Comparison of ENCODE assay signal across 8 mouse cellular contexts in genomic region chr8:109706874-109707237, GRCm38 (mm10). TPM values are rescaled to one million over a fixed set of nuclear protein-coding genes. Genes with fewer than 3 reads are reported as not detected.
DNase-seq lines count a peak whose midpoint lies in the region; ATAC-seq and TF ChIP-seq lines count a peak whose summit lies in the region.

No protein-coding gene starts in this region.

- peak; percentile 96 for TF ChIP-seq CTCF in liver, embryonic 14.5 days (IDR thresholded peaks at IDR 0.05; ENCODE audit: low read depth)

- TF ChIP-seq EP300 in liver, embryonic 14.5 days (IDR thresholded peaks at IDR 0.05; ENCODE audit: low read depth): no peak

- WGBS in heart, embryonic 15.5 days: 19% methylated on average over 2 of the region's 2 CpGs
- WGBS in liver, embryonic 14.5 days (ENCODE audit: insufficient replicate concordance): 32% methylated on average over 2 of the region's 2 CpGs
- WGBS in neural tube, embryonic 11.5 days: 24% methylated on average over 2 of the region's 2 CpGs
- 14% methylated on average over 2 of the region's 2 CpGs for WGBS in stomach, embryonic 15.5 days

- no peak overlapping the region for H3K9ac ChIP-seq in heart, embryonic 15.5 days
- H3K9ac ChIP-seq in liver, embryonic 14.5 days (replicated peaks): no peak overlapping the region; the same call in 1 of the 2 replicates
- H3K9ac ChIP-seq in neural tube, embryonic 11.5 days (ENCODE audit: low read length): no peak overlapping the region; the same call in none of the 2 replicates
- no peak overlapping the region for H3K9ac ChIP-seq in stomach, embryonic 15.5 days

- DNase-seq in brain, adult 2 months (ENCODE audit: low read depth, low spot score): peak; percentile 87
- DNase-seq in kidney, postnatal 14 days: peak; percentile 88
- DNase-seq in liver, embryonic 14.5 days (ENCODE audit: low read depth in 3 of 3, low spot score in 3 of 3): peak; percentile 61 to 71 (median 62)
- peak; percentile 70 for DNase-seq in neural tube, embryonic 11.5 days (ENCODE audit: low spot score)

- H3K27me3 ChIP-seq in erythroblast, embryonic 14.5 days (ENCODE audit: control insufficient read depth): peaks cover 29% of the 10 kb centered on the region
- no peaks in the 10 kb centered on the region for H3K27me3 ChIP-seq in heart, embryonic 15.5 days
- peaks cover 2% of the 10 kb centered on the region for H3K27me3 ChIP-seq in liver, embryonic 14.5 days (ENCODE audit: control insufficient read depth, insufficient read depth, low read length)
- peaks cover 8% of the 10 kb centered on the region; the same call in 1 of the 2 replicates for H3K27me3 ChIP-seq in neural tube, embryonic 11.5 days (ENCODE audit: control insufficient read depth, insufficient read depth, low read length)
- no peaks in the 10 kb centered on the region for H3K27me3 ChIP-seq in stomach, embryonic 15.5 days (replicated peaks)

- no peaks in the 10 kb centered on the region for H3K9me3 ChIP-seq in erythroblast, embryonic 14.5 days (ENCODE audit: control insufficient read depth, low read length)
- no peaks in the 10 kb centered on the region for H3K9me3 ChIP-seq in heart, embryonic 15.5 days (replicated peaks)
- no peaks in the 10 kb centered on the region for H3K9me3 ChIP-seq in liver, embryonic 14.5 days (ENCODE audit: control insufficient read depth, low read length)
- no peaks in the 10 kb centered on the region for H3K9me3 ChIP-seq in neural tube, embryonic 11.5 days (ENCODE audit: control insufficient read depth, low read length)
- H3K9me3 ChIP-seq in stomach, embryonic 15.5 days: no peaks in the 10 kb centered on the region

- ATAC-seq in CD4-positive, CD25-positive, alpha-beta regulatory T cell, adult 4 months: peak; percentile 57
- no peak for ATAC-seq in heart, embryonic 15.5 days (replicated peaks; ENCODE audit: insufficient number of reproducible peaks, insufficient read depth, low FRiP score, low read depth)
- ATAC-seq in liver, embryonic 14.5 days (ENCODE audit: insufficient read depth): 0 out of 2 replicates have a peak, but pooled peaks have one; percentile 19
- ATAC-seq in neural tube, embryonic 11.5 days (ENCODE audit: insufficient read depth, low FRiP score, low TSS enrichment): peak; percentile 67; the same call in 1 of the 2 replicates
- ATAC-seq in stomach, embryonic 15.5 days (ENCODE audit: insufficient read depth, low FRiP score, low read depth): no peak

- peaks cover 44% of the 10 kb centered on the region for H3K36me3 ChIP-seq in erythroblast, embryonic 14.5 days (ENCODE audit: control insufficient read depth)
- H3K36me3 ChIP-seq in heart, embryonic 15.5 days: peaks cover 40% of the 10 kb centered on the region
- peaks cover 17% of the 10 kb centered on the region for H3K36me3 ChIP-seq in liver, embryonic 14.5 days (replicated peaks; ENCODE audit: control insufficient read depth, insufficient read depth, low read depth)
- peaks cover 12% of the 10 kb centered on the region for H3K36me3 ChIP-seq in neural tube, embryonic 11.5 days (ENCODE audit: control insufficient read depth, insufficient read depth, low read length)
- peaks cover 26% of the 10 kb centered on the region for H3K36me3 ChIP-seq in stomach, embryonic 15.5 days

- peak overlapping the region; percentile 86 for H3K4me3 ChIP-seq in erythroblast, embryonic 14.5 days (replicated peaks)
- H3K4me3 ChIP-seq in heart, embryonic 15.5 days: peak overlapping the region; percentile 95
- H3K4me3 ChIP-seq in liver, embryonic 14.5 days (ENCODE audit: insufficient read depth in 1 of 2, low read depth in 2 of 2, low read length in 2 of 2): peak overlapping the region; percentile 64 to 99; a peak in 3 of 4 replicates
- peak overlapping the region; percentile 96 for H3K4me3 ChIP-seq in neural tube, embryonic 11.5 days (ENCODE audit: low read depth, low read length)
- peak overlapping the region; percentile 98 for H3K4me3 ChIP-seq in stomach, embryonic 15.5 days (replicated peaks)

- no peak overlapping the region for H3K27ac ChIP-seq in heart, embryonic 15.5 days
- no peak overlapping the region for H3K27ac ChIP-seq in liver, embryonic 14.5 days
- H3K27ac ChIP-seq in neural tube, embryonic 11.5 days (ENCODE audit: low read depth, low read length): no peak overlapping the region
- no peak overlapping the region for H3K27ac ChIP-seq in stomach, embryonic 15.5 days

- peak overlapping the region; percentile 89 for H3K4me2 ChIP-seq in heart, embryonic 15.5 days
- peak overlapping the region; percentile 92 for H3K4me2 ChIP-seq in liver, embryonic 14.5 days (ENCODE audit: low read depth)
- H3K4me2 ChIP-seq in neural tube, embryonic 11.5 days (ENCODE audit: low read depth): peak overlapping the region; percentile 89
- H3K4me2 ChIP-seq in stomach, embryonic 15.5 days: peak overlapping the region; percentile 81

- peaks cover 34% of the 10 kb centered on the region for H3K4me1 ChIP-seq in erythroblast, embryonic 14.5 days (ENCODE audit: control insufficient read depth)
- peaks cover 28% of the 10 kb centered on the region for H3K4me1 ChIP-seq in heart, embryonic 15.5 days (replicated peaks)
- H3K4me1 ChIP-seq in liver, embryonic 14.5 days (replicated peaks; ENCODE audit: control insufficient read depth in 2 of 2, insufficient read depth in 2 of 2, low read length in 1 of 2): peaks cover 12 to 18% of the 10 kb centered on the region in 2 experiments
- H3K4me1 ChIP-seq in neural tube, embryonic 11.5 days (ENCODE audit: control insufficient read depth, insufficient read depth, low read length): peaks cover 14% of the 10 kb centered on the region
- H3K4me1 ChIP-seq in stomach, embryonic 15.5 days: peaks cover 22% of the 10 kb centered on the region

RNA-seq across cellular contexts. Expression of gene Zfp821, which starts 1.5 kb away (rescaled TPM):
- 1 to 10 TPM; 3.6 to 7.9 TPM for polyA plus RNA-seq in CD4-positive, CD25-positive, alpha-beta regulatory T cell, adult 4 months (2017; shearing (Covaris generic))
- polyA plus RNA-seq in erythroblast, embryonic 14.5 days (2012): 2.2 and 2.5 TPM in 2 replicates
- polyA plus RNA-seq in heart, embryonic 15.5 days (2015; fragmentation: Nextera tagmentation; extraction: Ambion mirVana): 16.4 and 18.2 TPM in 2 replicates
- 3.2 and 4.8 TPM in 2 replicates for polyA plus RNA-seq in liver, embryonic 14.5 days (2012; rRNA removed)
- 5.0 and 5.4 TPM in 2 replicates for polyA plus RNA-seq in liver, embryonic 14.5 days (2014; fragmentation: Nextera tagmentation; extraction: Ambion mirVana)
- 52.3 and 55.9 TPM in 2 replicates for polyA plus RNA-seq in neural tube, embryonic 11.5 days (2014; fragmentation: Nextera tagmentation; extraction: Ambion mirVana)
- 21.4 and 22.6 TPM in 2 replicates for polyA plus RNA-seq in stomach, embryonic 15.5 days (2015; fragmentation: Nextera tagmentation; extraction: Ambion mirVana)

RNA-seq across cellular contexts. Expression of gene Ist1, which starts 13.8 kb away (rescaled TPM):
- 100 to 1,000 TPM; 139 to 163 TPM for polyA plus RNA-seq in CD4-positive, CD25-positive, alpha-beta regulatory T cell, adult 4 months (2017; shearing (Covaris generic))
- polyA plus RNA-seq in erythroblast, embryonic 14.5 days (2012): 0.78 and 0.93 TPM in 2 replicates
- polyA plus RNA-seq in heart, embryonic 15.5 days (2015; fragmentation: Nextera tagmentation; extraction: Ambion mirVana): 82.0 and 90.7 TPM in 2 replicates
- 14.4 and 19.5 TPM in 2 replicates for polyA plus RNA-seq in liver, embryonic 14.5 days (2012; rRNA removed)
- 31.1 and 32.6 TPM in 2 replicates for polyA plus RNA-seq in liver, embryonic 14.5 days (2014; fragmentation: Nextera tagmentation; extraction: Ambion mirVana)
- polyA plus RNA-seq in neural tube, embryonic 11.5 days (2014; fragmentation: Nextera tagmentation; extraction: Ambion mirVana): 200 and 206 TPM in 2 replicates
- 129 and 135 TPM in 2 replicates for polyA plus RNA-seq in stomach, embryonic 15.5 days (2015; fragmentation: Nextera tagmentation; extraction: Ambion mirVana)

RNA-seq across cellular contexts. Expression of gene Atxn1l, which starts 30.7 kb away (rescaled TPM):
- polyA plus RNA-seq in CD4-positive, CD25-positive, alpha-beta regulatory T cell, adult 4 months (2017; shearing (Covaris generic)): 1 to 10 TPM; 2.3 to 3.8 TPM
- polyA plus RNA-seq in erythroblast, embryonic 14.5 days (2012): 1.3 TPM in 2 replicates
- polyA plus RNA-seq in heart, embryonic 15.5 days (2015; fragmentation: Nextera tagmentation; extraction: Ambion mirVana): 4.4 and 5.0 TPM in 2 replicates
- polyA plus RNA-seq in liver, embryonic 14.5 days (2012; rRNA removed): 2.2 and 2.5 TPM in 2 replicates
- polyA plus RNA-seq in liver, embryonic 14.5 days (2014; fragmentation: Nextera tagmentation; extraction: Ambion mirVana): 2.0 and 2.1 TPM in 2 replicates
- 7.5 and 7.8 TPM in 2 replicates for polyA plus RNA-seq in neural tube, embryonic 11.5 days (2014; fragmentation: Nextera tagmentation; extraction: Ambion mirVana)
- polyA plus RNA-seq in stomach, embryonic 15.5 days (2015; fragmentation: Nextera tagmentation; extraction: Ambion mirVana): 6.2 and 6.8 TPM in 2 replicates

Comparison
In these comparisons a context has a peak if more than half of its experiments do, and no peak if none do; other contexts are left out.
1. ATAC-seq: peak in CD4-positive, CD25-positive, alpha-beta regulatory T cell, adult 4 months (single experiment), liver, embryonic 14.5 days (single experiment) and neural tube, embryonic 11.5 days (single experiment); none in heart, embryonic 15.5 days (single experiment) and stomach, embryonic 15.5 days (single experiment).
2. Peak in every context shown above with its lines, with median percentiles within 50 percentile points of each other: DNase-seq, H3K4me3 ChIP-seq and H3K4me2 ChIP-seq.